Mouse (Mus musculus): ENCODE results near the gene Sulf2.

Sulf2 gene

DNA sequence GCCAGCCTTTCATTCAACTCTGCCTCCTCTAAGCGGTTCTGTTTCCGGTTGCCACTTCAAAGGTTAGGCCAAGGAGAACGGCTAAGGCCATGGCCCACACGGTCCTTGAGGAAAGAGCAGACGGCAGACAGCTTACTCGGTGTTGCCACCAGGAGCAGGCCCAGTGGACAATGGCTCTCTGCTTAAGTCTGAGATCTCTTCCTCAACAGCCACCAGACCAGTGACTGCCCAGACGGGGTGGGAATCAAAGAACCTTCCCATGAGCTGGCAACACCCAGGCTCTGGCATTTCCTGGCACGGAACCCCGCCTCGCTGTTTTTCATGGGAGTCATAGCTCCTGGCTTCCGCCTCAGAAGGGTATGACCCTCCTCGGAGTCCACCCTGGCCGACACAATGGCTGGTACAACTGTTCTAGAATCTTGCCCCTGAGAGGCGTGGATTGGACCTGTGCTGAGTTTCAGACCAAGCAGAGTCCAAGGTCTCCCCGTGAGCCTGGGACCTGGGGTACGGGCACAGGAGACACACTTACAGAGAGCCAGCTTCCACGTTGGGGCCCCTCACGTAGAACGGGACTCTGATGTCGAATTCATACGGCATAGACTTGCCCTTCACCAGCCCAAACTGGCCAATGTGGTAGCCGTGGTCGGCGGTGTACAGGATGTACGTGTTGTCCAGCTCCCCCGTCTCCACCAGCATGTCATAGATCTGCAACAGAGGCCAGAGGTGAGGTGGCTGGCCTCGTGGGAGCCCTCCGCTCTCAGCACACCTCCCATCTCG lies 68.8 kb downstream of the Sulf2 start:
- no peak for DNase-seq (ENCODE audit: low read depth)

DNA sequence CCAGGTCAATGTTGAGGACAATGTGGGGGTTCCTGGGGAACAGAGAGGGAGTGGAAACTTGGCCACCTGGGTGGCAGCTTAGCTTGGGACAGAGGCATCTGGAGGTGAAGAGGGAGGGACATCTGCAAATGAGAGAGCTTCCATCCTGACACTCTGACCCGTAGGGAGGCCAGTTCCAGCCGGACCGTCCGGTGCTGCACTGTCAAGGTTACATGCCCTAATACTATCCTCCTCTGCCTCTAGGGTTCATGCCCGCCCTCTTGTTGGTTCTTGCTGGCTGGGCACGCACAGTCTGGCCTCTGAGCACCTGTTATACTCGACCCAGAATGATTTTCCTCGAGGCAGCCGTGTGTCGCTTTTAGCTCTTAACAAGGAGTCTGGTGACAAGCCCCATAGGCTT lies 69.7 kb downstream of the Sulf2 start:
- no peak for DNase-seq (ENCODE audit: low read depth)

DNA sequence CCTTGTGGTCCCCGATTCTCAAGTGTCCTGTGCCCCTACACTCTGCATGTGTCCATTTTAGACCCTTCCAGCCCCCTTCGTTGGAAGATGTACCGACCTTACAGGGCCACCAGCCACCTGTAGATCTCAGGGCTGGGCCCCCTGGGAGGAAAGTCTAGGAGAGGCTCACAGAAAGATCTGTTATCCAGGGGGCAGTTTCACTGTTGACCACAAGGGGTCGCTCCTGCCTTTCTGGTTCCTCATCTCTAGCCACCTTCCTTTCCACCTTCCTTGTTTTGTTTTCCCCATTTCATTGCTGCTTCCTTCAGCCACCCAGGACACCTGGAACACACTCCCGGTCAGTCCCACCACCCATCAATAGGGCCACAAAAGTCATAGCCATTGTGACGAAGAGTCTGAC lies 70.5 kb downstream of the Sulf2 start:
- DNase-seq (ENCODE audit: low read depth), result peak; percentile 38

DNA sequence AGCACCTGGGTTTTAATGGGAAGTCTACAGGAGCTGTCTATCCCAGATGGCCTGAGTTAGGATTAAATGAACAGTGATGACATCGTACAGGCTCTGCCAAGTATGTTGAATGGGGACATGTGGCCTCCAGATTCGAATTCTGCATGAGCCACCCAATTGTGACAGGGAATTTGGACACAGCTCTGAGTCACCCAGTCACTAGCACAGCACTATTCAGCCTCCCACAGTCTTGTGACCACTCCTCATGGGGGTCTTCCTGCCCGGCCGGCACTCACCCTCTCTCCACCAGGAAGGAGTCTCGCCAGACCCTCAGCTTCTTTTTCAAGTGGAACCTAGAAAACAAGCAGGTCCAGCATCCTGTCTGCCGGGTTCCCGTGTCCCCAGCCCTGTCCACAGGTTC lies 71.4 kb downstream of the Sulf2 start:
- no peak for DNase-seq (ENCODE audit: low read depth)

DNA sequence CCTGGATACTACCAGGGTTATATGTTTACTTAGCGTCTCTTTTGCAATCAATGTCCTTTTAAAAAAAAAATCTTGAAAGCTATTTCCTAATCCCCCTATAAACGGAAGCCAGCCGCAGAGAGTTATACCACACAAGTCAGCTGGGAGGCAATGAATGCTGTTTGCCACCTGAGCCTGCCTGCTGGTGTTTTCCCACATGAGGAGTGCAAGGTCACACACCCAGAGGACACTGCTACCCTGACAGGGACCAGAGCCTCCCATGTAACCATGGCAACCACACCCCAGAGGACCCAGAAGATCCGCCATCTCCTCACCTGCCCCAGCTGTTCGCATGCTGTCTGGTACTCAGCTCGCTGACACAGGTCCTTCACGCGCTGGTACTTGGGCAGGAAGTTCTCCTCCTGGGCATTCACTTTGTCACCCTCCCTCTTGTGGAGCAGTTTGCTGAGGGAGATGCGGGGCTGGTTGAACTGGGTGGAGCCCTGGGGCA lies 71.9 kb downstream of the Sulf2 start:
- DNase-seq (ENCODE audit: low read depth), result peak; percentile 73

DNA sequence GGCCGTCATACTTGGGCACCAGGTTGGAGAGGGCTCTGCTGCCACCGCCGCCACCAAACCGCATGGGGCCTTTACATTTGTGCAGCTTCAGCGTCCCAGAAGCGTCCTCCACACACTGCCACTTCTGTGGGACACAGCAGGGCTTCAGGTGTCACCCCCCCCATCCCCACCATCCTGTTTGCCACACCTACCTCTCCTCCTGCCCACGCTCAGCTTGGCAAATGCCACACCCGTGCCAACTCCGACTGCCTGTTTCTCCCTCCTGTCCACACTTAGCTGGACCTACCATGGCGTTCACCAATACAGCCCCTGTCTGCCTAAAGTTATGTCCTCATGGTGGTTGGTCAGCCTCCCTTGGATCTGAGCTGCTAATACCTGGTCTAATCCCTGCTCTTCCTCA lies 72.8 kb downstream of the Sulf2 start:
- no peak for DNase-seq (ENCODE audit: low read depth)

DNA sequence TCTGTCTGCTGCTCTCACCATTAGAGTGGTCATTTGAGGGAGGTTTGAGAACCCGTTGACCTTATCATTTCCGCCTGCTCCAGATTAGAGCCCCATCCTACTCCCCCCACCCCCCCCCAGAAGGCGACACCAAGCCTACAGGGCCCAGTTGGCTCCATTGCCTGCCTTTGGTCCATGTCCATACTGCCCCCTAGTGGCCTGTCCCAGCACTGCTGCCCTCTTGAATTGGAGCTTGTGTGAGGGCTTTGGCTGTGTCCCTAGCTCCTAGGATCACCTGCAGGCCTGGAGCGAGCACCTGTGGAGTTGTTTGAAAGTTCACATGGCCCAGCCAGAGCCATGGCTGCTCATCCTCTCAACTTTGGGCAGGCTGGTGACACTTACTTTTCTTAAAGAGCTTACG lies 73.3 kb downstream of the Sulf2 start:
- peak; percentile 82 for DNase-seq (ENCODE audit: low read depth)

DNA sequence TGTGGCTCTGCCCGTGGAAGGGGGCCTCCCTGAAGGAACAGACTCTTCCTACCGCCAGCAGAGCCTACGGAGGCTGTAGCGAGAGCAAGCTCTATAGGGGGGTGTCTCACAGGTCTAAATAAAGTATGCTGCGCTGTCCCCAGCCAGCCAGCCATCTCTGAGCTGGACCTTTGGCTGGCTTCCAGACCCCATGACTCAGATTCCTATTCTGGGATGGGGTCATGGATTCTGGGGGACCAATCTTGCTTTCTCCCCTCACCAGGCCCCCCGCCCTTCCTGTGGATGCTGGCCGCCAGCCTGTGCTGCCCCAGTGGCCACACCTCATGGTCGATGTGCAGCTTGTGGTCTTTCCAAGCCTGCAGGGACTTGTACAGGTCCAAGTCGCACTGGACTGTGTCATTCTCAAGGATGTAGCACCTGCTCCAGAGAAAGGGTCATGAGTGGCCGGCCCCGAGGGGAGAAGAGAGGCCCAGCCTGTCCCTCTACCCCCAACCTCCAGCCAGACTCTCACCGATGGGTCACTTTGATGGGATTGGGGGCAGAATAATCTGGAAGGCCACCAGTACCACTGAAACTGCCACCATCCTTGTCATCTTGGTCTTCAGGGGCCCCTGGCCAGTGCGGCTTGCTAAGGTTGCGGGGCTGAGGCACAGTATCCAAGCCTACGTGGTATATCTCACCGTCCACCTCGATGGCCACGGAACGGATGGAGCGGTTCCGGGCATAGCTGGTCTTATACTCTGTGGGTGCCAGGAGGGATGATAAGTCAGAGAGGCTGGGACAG lies 74.3 kb downstream of the Sulf2 start:
- peak; percentile 17 for DNase-seq (ENCODE audit: low read depth)

DNA sequence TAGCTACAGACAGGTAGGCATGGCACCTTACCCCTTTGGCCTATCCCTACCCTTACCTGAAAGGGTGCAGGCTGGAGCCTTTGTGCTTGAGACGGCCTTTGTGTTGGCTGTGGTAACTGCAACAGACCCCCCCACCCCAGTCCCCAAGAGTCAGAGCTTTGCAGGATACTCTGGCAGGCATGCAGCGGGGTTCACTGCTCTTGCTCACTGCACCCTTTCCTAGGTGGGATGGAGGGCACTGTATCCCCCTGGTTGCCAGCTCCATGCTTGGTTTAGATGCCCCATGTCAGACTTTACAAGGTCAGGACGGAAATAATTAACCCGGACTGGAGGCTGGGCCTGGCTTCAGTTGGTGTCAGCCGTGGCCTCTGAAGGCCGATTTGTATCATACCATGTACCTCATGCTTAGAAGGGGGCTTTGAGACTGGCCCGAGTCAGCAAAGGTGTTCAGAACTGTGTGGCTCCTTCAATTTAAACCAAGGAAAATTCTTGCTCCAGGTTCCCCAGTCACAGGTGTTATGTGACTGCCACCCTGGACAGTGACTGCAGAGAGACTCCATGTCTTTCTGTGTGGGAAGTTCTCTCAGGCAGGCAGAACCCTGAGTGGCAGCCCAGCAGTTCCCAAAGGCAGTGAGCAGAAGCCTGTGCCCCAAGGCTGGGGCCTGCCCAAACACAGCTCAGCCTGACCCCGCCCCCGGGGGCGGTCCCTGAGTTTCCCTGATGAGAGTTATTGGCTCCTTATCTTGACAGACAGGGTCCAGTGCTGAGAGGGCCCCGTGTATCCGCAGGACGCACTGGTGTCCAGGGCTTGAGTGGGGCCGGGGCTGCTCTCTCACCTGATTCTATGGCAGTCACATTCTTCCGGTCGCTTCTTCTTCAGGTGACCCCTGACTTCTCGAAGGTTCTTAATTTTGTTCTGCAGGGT lies 75.2 kb downstream of the Sulf2 start:
- peak; percentile 73 for DNase-seq (ENCODE audit: low read depth)

DNA sequence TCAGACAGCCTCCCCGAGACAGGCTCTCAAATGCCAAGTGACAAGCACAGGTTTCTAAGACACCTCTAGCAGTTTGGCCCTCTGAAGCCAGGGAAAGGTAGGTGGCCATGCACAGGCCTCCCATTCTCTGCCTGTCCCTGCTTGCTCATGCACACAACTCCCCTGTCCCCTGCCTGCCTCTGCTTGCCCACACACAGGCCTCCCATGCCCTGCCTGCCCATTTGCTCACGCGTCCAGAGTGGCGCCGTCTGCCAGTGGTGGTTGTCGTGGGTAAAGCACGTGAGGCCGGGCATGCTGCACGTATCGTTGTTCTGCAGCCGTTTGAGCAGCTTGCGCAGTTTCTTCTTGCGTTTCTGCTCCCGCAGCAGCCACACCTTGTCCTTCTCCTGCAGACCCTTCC lies 76.2 kb downstream of the Sulf2 start:
- DNase-seq (ENCODE audit: low read depth), result no peak

DNA sequence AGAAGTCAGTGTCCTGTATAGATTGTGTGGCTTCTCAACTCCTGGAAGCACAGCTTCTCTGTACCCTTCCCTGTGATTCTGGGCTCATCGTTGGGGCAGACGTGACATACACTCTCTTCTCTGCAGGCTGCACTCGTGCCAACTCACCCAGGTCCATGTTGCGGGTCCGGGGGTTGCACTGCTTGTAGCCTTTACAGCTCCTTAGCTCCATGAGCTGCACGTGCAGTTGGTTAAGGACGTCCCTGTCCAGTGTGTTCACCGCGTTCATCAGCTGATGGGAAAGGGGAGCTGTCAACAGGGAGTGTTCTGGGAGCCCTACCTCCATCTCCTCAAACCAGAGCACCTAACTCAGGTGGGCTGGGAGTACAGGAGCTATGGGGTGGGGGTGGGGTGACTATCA lies 78.1 kb downstream of the Sulf2 start:
- no peak for DNase-seq (ENCODE audit: low read depth)

DNA sequence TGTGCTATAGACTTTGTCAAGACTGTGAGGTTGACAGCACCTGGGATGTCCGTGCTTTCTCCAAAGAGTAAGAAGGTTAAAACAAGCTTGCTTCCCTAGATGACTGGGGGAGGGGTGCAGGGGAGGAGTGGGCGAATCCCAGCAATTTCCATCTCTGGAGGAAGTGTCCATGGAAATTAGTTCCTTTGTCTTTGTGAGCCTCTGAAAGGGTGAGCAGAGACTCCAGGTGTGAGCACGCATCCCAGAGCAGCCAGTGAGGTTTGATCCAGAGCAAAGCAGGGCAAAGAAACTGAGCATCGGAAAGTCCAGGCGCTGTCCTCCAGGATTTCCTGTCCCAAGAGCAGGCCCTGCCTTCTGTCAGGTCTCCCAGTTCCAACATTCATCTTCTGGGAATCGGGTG lies 81.1 kb downstream of the Sulf2 start:
- DNase-seq (ENCODE audit: low read depth), result no peak

DNA sequence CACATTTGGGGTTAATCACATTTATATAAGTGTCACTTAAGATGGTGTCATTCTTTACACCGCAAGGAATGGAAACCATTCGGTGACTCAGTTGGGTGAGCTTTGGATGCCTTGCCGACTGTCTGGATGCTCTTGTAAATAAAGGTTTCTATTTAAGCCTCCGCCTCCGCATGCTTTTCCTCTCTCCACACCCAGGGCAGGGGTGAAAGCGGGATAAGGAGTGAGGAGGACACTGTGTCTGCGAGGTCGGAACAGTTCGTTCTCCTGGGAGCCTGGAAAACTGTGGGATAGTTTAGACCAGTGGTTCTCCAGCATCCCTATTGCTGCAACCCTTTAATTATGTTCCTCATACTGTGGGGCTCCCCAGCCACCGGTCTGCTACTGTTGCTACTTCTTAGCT lies 82.4 kb downstream of the Sulf2 start:
- DNase-seq (ENCODE audit: low read depth), result no peak

DNA sequence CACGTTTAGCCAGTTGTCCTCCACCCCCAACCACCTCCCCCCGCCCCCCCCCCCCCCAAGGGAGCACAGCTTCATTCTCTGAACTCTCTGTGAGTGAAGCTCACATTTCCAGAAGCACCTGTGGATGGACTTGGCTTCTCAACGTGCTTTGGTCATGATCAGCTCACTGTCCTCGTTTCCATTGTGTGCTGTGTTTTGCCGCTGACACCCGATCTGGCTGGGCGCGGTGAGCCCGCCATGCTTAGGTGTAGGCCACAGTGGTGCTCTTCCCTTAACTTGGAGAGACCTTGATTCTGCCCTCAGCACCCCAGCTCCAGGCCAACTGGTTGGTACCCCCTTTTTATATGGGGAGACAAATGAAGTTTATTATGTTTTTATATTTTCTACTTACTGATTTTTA lies 83.6 kb downstream of the Sulf2 start:
- DNase-seq (ENCODE audit: low read depth), result no peak

DNA sequence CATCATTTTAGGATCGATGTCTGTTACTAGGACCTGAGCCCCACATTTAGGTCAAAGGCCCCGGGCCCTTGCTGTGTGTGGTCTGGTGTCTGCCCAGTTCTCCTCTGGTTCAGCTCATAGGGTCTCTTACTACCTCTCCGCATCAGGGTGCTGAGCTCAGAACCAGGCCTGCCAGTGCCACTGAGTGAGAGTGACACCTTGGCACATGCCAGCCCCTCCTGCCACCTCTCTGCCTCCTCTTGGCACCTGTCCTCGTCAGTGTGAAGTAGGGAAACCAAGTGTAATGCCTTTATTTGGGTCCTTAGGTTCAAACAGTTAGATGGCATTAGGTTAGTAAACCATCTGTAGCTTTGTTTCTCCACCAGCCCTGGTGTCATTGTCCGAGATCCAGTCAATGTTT lies 84.0 kb downstream of the Sulf2 start:
- DNase-seq (ENCODE audit: low read depth), result no peak

DNA sequence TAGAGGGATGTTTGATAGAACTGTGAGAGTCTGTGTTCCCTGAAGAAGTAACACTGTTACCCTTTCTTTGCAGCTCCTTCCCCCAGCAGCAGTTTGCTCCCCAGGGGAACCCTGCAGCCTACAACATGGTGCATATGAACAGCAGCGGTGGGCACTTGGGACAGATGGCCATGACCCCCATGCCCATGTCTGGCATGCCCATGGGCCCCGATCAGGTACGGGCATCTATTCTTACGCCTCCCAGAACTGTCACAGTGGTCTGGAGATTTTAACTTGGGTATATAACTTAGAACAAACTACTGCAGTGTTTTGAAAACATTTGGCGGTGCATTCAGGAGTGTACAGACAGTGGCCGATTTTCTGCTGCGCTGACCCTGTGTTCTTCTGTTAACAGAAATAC lies 85.7 kb downstream of the Sulf2 start:
- DNase-seq (ENCODE audit: low read depth), result no peak

DNA sequence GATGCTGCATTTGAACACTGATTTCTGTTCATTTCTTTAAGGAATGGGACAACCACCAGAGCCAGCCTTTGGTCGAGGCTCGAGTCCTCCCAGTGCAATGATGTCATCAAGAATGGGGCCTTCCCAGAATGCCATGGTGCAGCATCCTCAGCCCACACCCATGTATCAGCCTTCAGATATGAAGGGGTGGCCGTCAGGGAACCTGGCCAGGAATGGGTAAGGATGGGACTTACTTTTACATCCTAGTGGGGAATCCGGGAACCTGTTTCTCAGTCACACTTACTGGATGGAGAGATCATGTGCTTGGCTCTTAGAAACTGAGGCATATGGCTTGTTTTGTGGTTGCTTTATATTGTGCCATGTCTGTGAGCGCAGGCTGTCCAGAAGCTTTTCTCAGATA lies 86.3 kb downstream of the Sulf2 start:
- no peak for DNase-seq (ENCODE audit: low read depth)

DNA sequence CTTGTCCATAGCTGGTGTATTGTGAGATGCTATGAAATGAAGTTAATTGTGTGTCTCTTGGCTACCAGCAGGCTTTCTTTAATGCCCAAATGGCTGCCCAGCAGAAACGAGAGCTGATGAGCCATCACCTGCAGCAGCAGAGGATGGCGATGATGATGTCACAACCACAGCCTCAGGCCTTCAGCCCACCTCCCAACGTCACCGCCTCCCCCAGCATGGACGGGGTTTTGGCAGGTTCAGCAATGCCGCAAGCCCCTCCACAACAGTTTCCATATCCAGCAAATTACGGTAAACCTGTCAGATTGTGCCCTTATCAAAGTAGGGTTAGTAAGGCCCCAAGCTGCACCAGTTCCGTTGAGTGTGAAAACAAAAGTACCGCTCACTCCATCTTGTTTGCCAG lies 87.2 kb downstream of the Sulf2 start:
- DNase-seq (ENCODE audit: low read depth), result no peak

DNA sequence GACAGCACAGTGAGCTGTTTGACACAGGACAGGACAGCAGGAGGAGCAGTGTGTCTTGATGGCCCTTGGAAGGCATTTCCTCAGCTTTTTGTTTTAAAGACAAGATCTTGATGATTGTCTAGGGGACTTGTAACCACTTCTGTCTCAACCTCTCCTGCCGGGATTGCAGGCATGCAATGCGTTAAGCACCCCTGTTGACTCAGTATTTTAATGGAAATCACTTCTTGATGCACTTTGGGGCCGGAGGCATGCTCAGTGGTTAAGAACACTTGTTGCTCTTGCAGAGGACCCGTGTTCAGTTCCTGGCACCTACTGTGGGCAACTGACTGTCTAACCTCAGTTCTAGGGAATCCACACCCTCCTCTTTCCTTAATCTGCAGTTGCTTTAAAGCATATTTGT lies 89.0 kb downstream of the Sulf2 start:
- DNase-seq (ENCODE audit: low read depth), result no peak

DNA sequence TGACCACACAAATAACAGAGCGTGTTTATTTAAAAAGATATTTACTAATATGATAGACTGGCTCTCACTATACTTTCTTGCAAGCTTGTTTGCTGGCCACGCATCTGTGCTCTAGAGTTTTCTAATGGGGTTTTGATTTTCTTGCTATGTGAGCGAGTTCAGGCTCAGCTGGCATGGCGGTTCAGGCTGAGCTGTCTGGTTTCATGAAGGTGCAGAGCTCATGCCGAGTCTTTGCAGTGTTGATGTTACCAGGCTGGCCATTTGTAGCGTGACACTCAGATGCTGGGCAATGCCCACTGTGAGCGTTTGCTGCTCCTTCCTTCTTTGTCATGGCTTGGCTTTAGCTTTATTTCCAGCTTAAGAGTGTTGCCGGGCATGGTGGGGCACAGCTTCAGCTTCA lies 93.0 kb downstream of the Sulf2 start:
- no peak for DNase-seq (ENCODE audit: low read depth)

DNA sequence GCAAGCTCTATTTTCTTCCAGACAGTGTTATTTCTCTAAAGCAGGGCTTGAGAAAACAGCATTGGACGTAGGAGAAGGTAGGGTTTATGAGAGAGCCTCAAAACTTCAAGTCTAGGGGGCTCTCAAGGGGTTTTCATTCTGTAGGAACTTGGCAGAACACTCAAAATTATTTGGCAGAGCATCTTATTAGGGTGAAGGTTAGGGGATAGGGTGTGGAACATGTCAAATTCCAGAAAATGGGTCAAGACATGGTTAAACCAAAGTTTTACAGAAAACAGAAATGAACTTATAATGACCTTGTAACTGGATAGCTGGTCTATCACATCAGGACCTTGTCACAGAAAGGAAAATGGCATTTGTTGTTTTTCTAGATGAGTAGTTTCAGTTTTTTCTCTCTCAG lies 93.5 kb downstream of the Sulf2 start:
- DNase-seq (ENCODE audit: low read depth), result no peak

DNA sequence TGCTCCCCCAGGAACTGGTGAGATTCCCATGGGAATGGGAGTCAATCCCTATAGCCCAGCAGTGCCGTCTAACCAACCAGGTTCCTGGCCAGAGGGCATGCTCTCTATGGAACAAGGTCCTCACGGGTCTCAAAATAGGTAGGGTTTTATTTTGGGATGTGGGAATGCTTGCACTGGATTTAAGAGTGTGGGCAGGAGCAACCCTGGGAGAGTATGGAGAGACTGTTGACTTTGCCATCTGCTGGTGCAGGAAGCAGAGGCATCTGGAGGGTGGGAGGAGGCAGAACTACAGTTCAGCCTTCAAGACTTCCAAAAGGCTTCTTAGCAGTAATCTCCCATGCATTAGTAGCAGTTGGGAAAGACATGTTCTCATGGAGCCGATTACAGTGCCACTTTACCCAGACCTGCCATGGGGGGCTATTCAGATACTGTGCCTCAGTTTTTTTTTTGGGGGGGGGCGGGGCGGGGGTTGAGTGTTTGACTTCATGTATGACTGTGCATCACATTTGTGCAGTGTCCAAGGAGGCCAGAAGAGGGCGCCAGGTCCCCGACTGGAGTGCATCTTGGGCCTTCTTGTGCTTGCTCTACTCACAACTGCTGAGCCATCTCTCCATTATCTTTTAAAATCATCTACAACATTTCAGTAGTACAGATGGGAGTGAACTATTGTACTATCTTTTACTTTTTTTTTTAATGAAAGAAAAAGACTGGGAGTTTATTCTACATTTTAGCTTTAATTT lies 95.6 kb downstream of the Sulf2 start:
- DNase-seq (ENCODE audit: low read depth), result peak; percentile 51

Measured in 416B (cell line).